19 mouse cellular contexts compared by ENCODE assay signal in genomic region chr5:34249132-34249531, GRCm38 (mm10). TPM values are rescaled to one million over a fixed set of nuclear protein-coding genes. Genes with fewer than 3 reads are reported as not detected.
"Had no signal": no experiment of that assay in that cellular context is flagged by ENCODE, and none has a peak within 500 bp of the region (broad histone marks: within the 10 kb centered on the region; RNA-seq: fewer than 3 reads in every experiment).

No protein-coding gene starts in this region.

- H3K27me3 ChIP-seq: kidney, embryonic 15.5 days; limb, embryonic 15.5 days; liver, embryonic 12.5 days; lung, embryonic 15.5 days; megakaryocyte, embryonic 14.5 days; midbrain, embryonic 15.5 days; neural tube, embryonic 13.5 days had no signal

- H3K4me3 ChIP-seq: kidney, embryonic 15.5 days; left cerebral cortex, adult 2 months; limb, embryonic 15.5 days; liver, embryonic 12.5 days; lung, embryonic 15.5 days; megakaryocyte, embryonic 14.5 days; midbrain, embryonic 15.5 days; neural tube, embryonic 13.5 days had no signal

- ATAC-seq: intestine, embryonic 16.5 days; liver, embryonic 12.5 days; midbrain, embryonic 15.5 days had no signal

- DNase-seq: kidney, adult 2 months; kidney, postnatal 14 days; lung, postnatal 14 days; retina, postnatal 1 day; right cerebral cortex, postnatal 14 days had no signal

- H3K4me1 ChIP-seq: liver, embryonic 12.5 days had no signal

- H3K27ac ChIP-seq: kidney, embryonic 15.5 days; left cerebral cortex, adult 2 months; limb, embryonic 15.5 days; liver, embryonic 12.5 days; lung, embryonic 15.5 days; macrophage; midbrain, embryonic 15.5 days; neural tube, embryonic 13.5 days had no signal

RNA-seq across cellular contexts. Expression of gene Zfyve28, which starts 39.1 kb away (rescaled TPM):
- polyA plus RNA-seq: liver, embryonic 12.5 days had no signal

RNA-seq across cellular contexts. Expression of gene Cfap99, which starts 39.3 kb away (rescaled TPM):
- polyA plus RNA-seq: intestine, embryonic 16.5 days; kidney, embryonic 15.5 days; large intestine, adult 2 months; limb, embryonic 11.5 days; limb, embryonic 15.5 days; liver, embryonic 12.5 days; liver, embryonic 16.5 days; macrophage; neural tube, embryonic 13.5 days; stomach, embryonic 16.5 days had no signal
